Mouse (Mus musculus): ENCODE measurements around the gene Idnk. TPM values are rescaled to one million over a fixed set of nuclear protein-coding genes. Genes with fewer than 3 reads are reported as not detected.
"Not testable (repeated sequence)": the region's sequence is repeated elsewhere in the genome, so short reads cannot be mapped to it uniquely, and the experiment has no call there.

Idnk gene
- polyA plus RNA-seq, 1 experiment = 39.6 TPM

DNA sequence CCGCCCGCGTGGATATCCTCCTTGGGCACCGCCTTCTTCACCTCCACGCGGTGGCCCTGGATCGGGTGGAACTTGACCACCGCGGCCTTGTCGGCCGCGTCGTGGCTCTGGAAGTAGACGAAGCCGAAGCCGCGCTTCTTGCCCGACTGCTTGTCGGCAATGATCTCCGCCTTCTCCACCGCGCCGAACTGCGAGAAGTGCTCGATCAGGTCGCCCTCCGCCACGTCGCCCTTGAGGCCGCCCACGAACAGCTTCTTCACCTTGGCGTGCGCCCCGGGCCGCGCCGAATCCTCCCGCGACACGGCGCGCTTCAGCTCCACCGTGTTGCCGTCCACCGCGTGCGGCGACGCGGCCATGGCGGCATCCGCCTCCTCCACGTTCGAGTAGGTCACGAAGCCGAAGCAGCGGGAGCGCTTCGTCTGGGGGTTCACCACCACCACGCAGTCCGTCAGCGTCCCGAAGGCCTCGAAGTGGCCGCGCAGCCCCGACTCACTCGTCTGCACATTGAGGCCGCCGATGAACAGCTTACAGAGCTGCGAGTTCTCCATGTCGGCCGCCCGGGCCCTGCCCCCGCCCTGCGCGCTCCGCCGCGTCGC, 29.6 kb upstream of the Idnk start:
- peak; percentile 73 to 88 for DNase-seq

DNA sequence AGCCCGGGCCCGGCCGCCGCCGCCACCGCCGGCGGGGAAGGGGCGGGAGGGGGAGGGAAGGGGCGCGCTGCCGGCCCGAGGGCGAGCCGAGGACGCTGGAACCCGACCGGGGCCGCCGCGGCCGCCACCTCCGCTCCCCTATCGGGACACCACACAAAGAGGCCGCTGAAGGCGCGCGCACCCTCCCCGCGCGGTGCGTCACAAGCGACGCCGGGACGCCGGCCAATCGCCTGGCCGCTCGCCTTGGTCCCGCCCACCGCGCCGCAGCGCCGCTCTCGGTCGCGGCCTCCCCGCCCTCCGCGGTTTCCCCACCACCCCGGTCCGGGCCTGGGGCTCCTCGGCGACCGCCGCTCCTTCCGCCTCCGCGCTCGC, 29.1 kb upstream of the Idnk start, which contains the start of gene Hnrnpa0:
Hnrnpa0 (minus strand) TSS at position 161 of the 372 bp plus-strand sequence.
- Histone ChIP-seq H3K4me1 (ENCODE audit: control insufficient read depth, insufficient read depth, low read length) (peaks cover 5% of the 10 kb centered on the region; the same call in 1 of the 2 replicates), H3K27ac (ENCODE audit: insufficient read depth, low read length) (peak within 1 kb of the TSS; percentile 100), H3K4me3 (replicated peaks; ENCODE audit: insufficient read depth, low read depth, low read length) (peak within 1 kb of the TSS; percentile 76), H3K27me3 (ENCODE audit: control insufficient read depth, insufficient read depth, low read length) (no peaks in the 10 kb centered on the region)
- DNase-seq = peak; percentile 94 to 98
- peak; percentile 41; the same call in 1 of the 2 replicates for TF ChIP-seq POLR2A (IDR thresholded peaks at IDR 0.05; ENCODE audit: borderline replicate concordance, insufficient read depth, low read length)
- no peak for TF ChIP-seq CTCF (IDR thresholded peaks at IDR 0.05; ENCODE audit: borderline replicate concordance, insufficient read depth, low read depth, low read length)
- under 1% methylated on average over 56 of the region's 62 CpGs for WGBS

More for the DNA sequence above, 29.6 kb upstream of the Idnk start:
- H3K27me3 ChIP-seq (ENCODE audit: control insufficient read depth, insufficient read depth, low read length) = no peaks in the 10 kb centered on the region
- TF ChIP-seq CTCF (IDR thresholded peaks at IDR 0.05; ENCODE audit: borderline replicate concordance, insufficient read depth, low read depth, low read length) (no peak), POLR2A (IDR thresholded peaks at IDR 0.05; ENCODE audit: borderline replicate concordance, insufficient read depth, low read length) (0 out of 2 replicates have a peak, but pooled peaks have one; percentile 24)
- peak overlapping the region; percentile 74 for H3K27ac ChIP-seq (ENCODE audit: insufficient read depth, low read length)
- under 1% methylated on average over 81 of the region's 81 CpGs for WGBS
- H3K4me1 ChIP-seq (ENCODE audit: control insufficient read depth, insufficient read depth, low read length) = peaks cover 5% of the 10 kb centered on the region; the same call in 1 of the 2 replicates
- peak overlapping the region; percentile 67 for H3K4me3 ChIP-seq (replicated peaks; ENCODE audit: insufficient read depth, low read depth, low read length)

DNA sequence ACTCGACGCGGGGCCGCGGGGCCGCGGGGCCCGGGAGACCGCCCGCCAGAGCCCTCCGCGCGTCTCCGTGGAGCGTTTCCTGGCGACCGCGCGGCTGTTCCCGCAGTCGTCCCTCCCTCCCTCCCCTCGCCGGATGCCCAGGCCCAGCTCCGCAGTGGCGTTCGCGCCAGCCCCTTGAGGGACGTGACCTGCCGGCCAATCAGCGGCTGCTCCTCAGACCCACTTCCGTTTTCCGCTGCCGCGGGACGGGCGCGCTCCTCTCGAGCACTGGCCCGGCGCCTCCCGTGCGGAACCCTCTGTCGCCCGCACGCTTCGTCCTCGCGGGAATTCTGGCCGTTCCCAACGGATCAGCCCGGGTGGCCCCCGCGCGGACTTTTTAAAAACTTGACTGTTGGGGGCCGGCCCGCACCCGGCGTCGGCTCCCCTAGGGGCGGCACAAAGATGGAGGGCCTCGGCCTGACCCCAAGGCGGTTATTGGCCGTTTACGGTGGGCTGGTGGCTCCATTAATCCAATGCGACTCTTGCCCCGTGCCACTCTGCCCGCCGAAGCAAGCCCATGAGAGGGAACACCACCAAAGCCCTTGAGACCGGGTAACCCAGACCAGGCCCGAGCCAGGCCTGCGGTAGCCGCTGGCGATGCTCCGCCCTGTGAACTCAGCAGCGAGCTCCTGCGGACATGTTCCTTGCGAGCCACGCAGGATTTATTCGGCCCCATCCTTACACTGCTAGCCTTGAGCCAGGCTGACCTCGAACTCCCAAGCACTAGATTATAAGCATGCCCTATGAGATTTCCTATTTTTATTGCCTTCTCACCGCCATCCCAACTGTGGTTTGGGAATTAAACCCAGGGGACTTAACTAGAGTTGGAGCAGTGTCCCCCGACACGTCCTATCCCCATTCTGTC, 28.4 kb upstream of the Idnk start:
- peak; percentile 91 for TF ChIP-seq POLR2A (IDR thresholded peaks at IDR 0.05; ENCODE audit: borderline replicate concordance, insufficient read depth, low read length)
- no peak for TF ChIP-seq CTCF (IDR thresholded peaks at IDR 0.05; ENCODE audit: borderline replicate concordance, insufficient read depth, low read depth, low read length)
- H3K27ac ChIP-seq (ENCODE audit: insufficient read depth, low read length) = peak overlapping the region; percentile 100

DNA sequence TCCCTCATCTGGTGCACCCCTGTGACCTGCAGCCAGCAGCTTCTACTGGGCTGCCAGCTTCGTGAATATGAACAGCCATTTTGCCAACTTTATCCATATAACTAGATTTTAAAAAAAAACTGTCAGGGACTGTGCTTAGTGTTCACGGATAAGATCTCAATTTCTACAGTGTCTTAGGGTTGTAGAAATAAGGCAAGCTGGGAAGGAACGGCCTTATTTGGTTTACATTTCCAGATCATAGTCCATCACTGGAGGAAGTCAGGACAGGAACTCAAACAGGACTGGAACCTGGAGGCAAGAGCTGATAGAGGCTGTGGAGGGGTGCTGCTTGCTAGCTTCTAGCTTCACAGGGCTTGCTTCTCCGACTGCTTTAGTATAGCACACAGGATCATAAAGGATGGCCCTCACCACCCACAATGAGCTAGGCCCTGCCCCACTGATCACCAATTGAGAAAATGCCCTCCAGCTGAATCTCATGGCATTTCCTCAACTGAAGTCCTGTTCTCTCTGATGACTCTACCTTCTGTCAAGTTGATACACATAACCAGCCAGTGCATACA, 27.7 kb upstream of the Idnk start:
- no peak for DNase-seq
- TF ChIP-seq POLR2A (IDR thresholded peaks at IDR 0.05; ENCODE audit: borderline replicate concordance, insufficient read depth, low read length) (no peak), CTCF (IDR thresholded peaks at IDR 0.05; ENCODE audit: borderline replicate concordance, insufficient read depth, low read depth, low read length) (no peak)
- H3K4me1 ChIP-seq (ENCODE audit: control insufficient read depth, insufficient read depth, low read length) = peaks cover 5% of the 10 kb centered on the region; the same call in 1 of the 2 replicates
- H3K27me3 ChIP-seq (ENCODE audit: control insufficient read depth, insufficient read depth, low read length) = no peaks in the 10 kb centered on the region
- peak overlapping the region; percentile 76 for H3K4me3 ChIP-seq (replicated peaks; ENCODE audit: insufficient read depth, low read depth, low read length)
- WGBS = 30% methylated on average over 4 of the region's 4 CpGs
- H3K27ac ChIP-seq (ENCODE audit: insufficient read depth, low read length) = peak overlapping the region; percentile 96

More for the DNA sequence above, 28.4 kb upstream of the Idnk start:
- no peaks in the 10 kb centered on the region for H3K27me3 ChIP-seq (ENCODE audit: control insufficient read depth, insufficient read depth, low read length)
- DNase-seq = peak; percentile 98
- WGBS = under 1% methylated on average over 83 of the region's 83 CpGs
- H3K4me1 ChIP-seq (ENCODE audit: control insufficient read depth, insufficient read depth, low read length) = peaks cover 5% of the 10 kb centered on the region; the same call in 1 of the 2 replicates
- peak overlapping the region; percentile 76 for H3K4me3 ChIP-seq (replicated peaks; ENCODE audit: insufficient read depth, low read depth, low read length)

DNA sequence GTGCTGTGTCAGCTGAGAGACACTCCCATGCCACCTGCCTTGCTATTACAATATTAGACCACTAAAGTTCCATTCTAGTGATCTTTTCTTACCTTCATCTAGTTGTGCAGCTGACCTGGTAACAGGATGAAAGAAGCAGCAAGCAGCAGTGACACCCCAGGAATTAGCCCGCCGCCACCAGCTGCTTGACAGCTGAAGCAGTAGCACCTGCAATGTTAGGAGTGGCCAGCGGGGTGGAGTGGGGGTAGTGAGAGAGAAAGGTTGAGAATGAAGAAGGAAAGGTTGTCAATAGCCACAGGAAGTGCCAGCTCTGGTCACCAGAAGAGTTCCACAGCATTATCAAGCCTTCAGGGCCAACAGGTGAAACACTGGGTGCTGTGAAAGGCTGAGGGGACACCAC, 25.8 kb upstream of the Idnk start:
- Histone ChIP-seq H3K4me1 (ENCODE audit: control insufficient read depth, insufficient read depth, low read length) (peaks cover 5% of the 10 kb centered on the region; the same call in 1 of the 2 replicates), H3K27ac (ENCODE audit: insufficient read depth, low read length) (no peak overlapping the region), H3K4me3 (replicated peaks; ENCODE audit: insufficient read depth, low read depth, low read length) (no peak overlapping the region), H3K27me3 (ENCODE audit: control insufficient read depth, insufficient read depth, low read length) (no peaks in the 10 kb centered on the region)
- no peak for DNase-seq
- TF ChIP-seq POLR2A (IDR thresholded peaks at IDR 0.05; ENCODE audit: borderline replicate concordance, insufficient read depth, low read length) = no peak
- no peak for TF ChIP-seq CTCF (IDR thresholded peaks at IDR 0.05; ENCODE audit: borderline replicate concordance, insufficient read depth, low read depth, low read length)
- WGBS = 65% methylated on average over 3 of the region's 3 CpGs

DNA sequence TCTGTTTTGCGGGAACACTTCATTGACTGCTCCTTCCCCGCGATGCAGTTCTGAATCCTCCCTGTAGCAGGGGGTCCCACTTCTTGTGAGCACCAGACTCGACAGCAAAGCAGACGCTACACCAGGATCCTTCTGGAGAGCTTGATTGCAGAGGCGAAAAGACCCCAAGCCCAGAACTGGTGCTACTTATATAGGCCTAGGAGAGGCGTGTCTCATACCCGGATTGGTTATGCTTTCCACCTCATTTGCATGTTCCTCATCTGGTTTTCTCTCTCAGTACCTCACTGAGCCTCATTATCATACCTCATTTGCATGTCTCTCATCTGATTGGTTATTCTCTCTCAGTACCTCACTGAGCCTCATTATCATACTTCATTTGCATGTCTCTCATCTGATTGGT, 10.8 kb upstream of the Idnk start:
- H3K27ac ChIP-seq (ENCODE audit: insufficient read depth, low read length); DNase-seq; H3K4me1 ChIP-seq (ENCODE audit: control insufficient read depth, insufficient read depth, low read length); H3K4me3 ChIP-seq (replicated peaks; ENCODE audit: insufficient read depth, low read depth, low read length); H3K27me3 ChIP-seq (ENCODE audit: control insufficient read depth, insufficient read depth, low read length): not testable (repeated sequence)
- 96% methylated on average over 8 of the region's 8 CpGs for WGBS

DNA sequence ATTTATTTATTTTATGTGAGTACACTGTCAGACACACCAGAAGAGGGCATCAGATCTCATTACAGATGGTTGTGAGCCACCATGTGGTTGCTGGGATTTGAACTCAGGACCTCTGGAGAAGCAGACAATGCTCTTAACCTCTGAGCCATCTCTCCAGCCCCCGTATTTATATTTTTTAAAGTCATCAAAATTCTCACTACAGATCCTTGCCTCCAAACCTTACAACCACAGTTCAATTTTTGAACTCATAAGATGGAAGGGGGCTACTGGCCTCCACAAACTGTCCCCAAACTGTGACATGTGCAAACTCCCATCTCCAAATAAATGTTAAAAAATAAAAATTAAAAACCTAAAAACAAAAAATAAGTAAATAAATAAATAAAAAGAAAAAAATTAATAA, 9.7 kb upstream of the Idnk start:
- Histone ChIP-seq H3K27ac (ENCODE audit: insufficient read depth, low read length) (no peak overlapping the region), H3K4me1 (ENCODE audit: control insufficient read depth, insufficient read depth, low read length) (peaks cover 5% of the 10 kb centered on the region; the same call in 1 of the 2 replicates), H3K4me3 (replicated peaks; ENCODE audit: insufficient read depth, low read depth, low read length) (no peak overlapping the region), H3K27me3 (ENCODE audit: control insufficient read depth, insufficient read depth, low read length) (no peaks in the 10 kb centered on the region)
- DNase-seq = no peak
- 76% methylated on average over 1 of the region's 1 CpGs for WGBS
- no peak for TF ChIP-seq CTCF (IDR thresholded peaks at IDR 0.05; ENCODE audit: borderline replicate concordance, insufficient read depth, low read depth, low read length)
- no peak for TF ChIP-seq POLR2A (IDR thresholded peaks at IDR 0.05; ENCODE audit: borderline replicate concordance, insufficient read depth, low read length)

Data from cerebellum, adult 2 months (tissue).